In genomic region chr4:83342268-83342970, GRCm38 (mm10) we compare ENCODE assay signal across 14 mouse cellular contexts. TPM values are rescaled to one million over a fixed set of nuclear protein-coding genes. Genes with fewer than 3 reads are reported as not detected.
DNase-seq lines count a peak whose midpoint lies in the region; ATAC-seq and TF ChIP-seq lines count a peak whose summit lies in the region.
"Had no signal": no experiment of that assay in that cellular context is flagged by ENCODE, and none has a peak within 500 bp of the region (broad histone marks: within the 10 kb centered on the region; RNA-seq: fewer than 3 reads in every experiment).

No protein-coding gene starts in this region.

- no peak overlapping the region for H3K4me3 ChIP-seq in lung, embryonic 16.5 days (ENCODE audit: low read length)
- no peak overlapping the region for H3K4me3 ChIP-seq in embryonic fibroblast, embryonic 13.5 days (ENCODE audit: insufficient read depth, low read length)
- no peak overlapping the region for H3K4me3 ChIP-seq in stomach, embryonic 15.5 days (replicated peaks)
- H3K4me3 ChIP-seq: forebrain, embryonic 12.5 days; lung, embryonic 15.5 days; midbrain, embryonic 13.5 days; neural tube, embryonic 15.5 days had no signal

- H3K4me1 ChIP-seq in lung, embryonic 16.5 days (replicated peaks; ENCODE audit: control insufficient read depth, insufficient read depth, low read length): peaks cover 4% of the 10 kb centered on the region; the same call in 1 of the 2 replicates
- H3K4me1 ChIP-seq in embryonic fibroblast, embryonic 13.5 days (ENCODE audit: control insufficient read depth, insufficient read depth, low read length): peaks cover 4% of the 10 kb centered on the region; the same call in 1 of the 2 replicates
- 0 out of 2 replicates have a peak, but pooled peaks cover 3% of the 10 kb centered on the region for H3K4me1 ChIP-seq in stomach, embryonic 15.5 days
- H3K4me1 ChIP-seq: forebrain, embryonic 12.5 days; midbrain, embryonic 13.5 days; neural tube, embryonic 15.5 days had no signal

- H3K27me3 ChIP-seq in lung, embryonic 16.5 days (ENCODE audit: control insufficient read depth, insufficient read depth, low read depth, low read length): no peaks in the 10 kb centered on the region
- no peaks in the 10 kb centered on the region for H3K27me3 ChIP-seq in stomach, embryonic 15.5 days (replicated peaks)
- H3K27me3 ChIP-seq: forebrain, embryonic 12.5 days; lung, embryonic 15.5 days; midbrain, embryonic 13.5 days; neural tube, embryonic 15.5 days had no signal

- H3K27ac ChIP-seq in lung, embryonic 16.5 days (ENCODE audit: low read length): no peak overlapping the region
- peak overlapping the region; percentile 72 for H3K27ac ChIP-seq in embryonic fibroblast, embryonic 13.5 days (ENCODE audit: insufficient read depth, low read length)
- no peak overlapping the region for H3K27ac ChIP-seq in stomach, embryonic 15.5 days
- H3K27ac ChIP-seq: forebrain, embryonic 12.5 days; lung, embryonic 15.5 days; midbrain, embryonic 13.5 days; neural tube, embryonic 15.5 days had no signal

- TF ChIP-seq CTCF in embryonic fibroblast, embryonic 13.5 days (IDR thresholded peaks at IDR 0.05; ENCODE audit: borderline replicate concordance, insufficient read depth, low read length): no peak

- no peak for TF ChIP-seq POLR2A in embryonic fibroblast, embryonic 13.5 days (IDR thresholded peaks at IDR 0.05; ENCODE audit: low read depth, low read length)

- no peaks in the 10 kb centered on the region for H3K9me3 ChIP-seq in lung, embryonic 16.5 days (ENCODE audit: control insufficient read depth, low read length)
- H3K9me3 ChIP-seq in stomach, embryonic 15.5 days: no peaks in the 10 kb centered on the region
- H3K9me3 ChIP-seq: forebrain, embryonic 12.5 days; lung, embryonic 15.5 days; midbrain, embryonic 13.5 days; neural tube, embryonic 15.5 days had no signal

- ATAC-seq in lung, embryonic 16.5 days (ENCODE audit: low read depth): peak; percentile 10; the same call in 1 of the 2 replicates
- ATAC-seq in stomach, embryonic 15.5 days (ENCODE audit: insufficient read depth, low FRiP score, low read depth): 0 out of 2 replicates have a peak, but pooled peaks have one; percentile 27
- no peak for ATAC-seq in erythroid progenitor cell, adult 5-6 weeks (replicated peaks; ENCODE audit: low FRiP score, poor library complexity, severe bottlenecking)
- ATAC-seq: inflammation-experienced regulatory T-cells, adult 6 months; midbrain, embryonic 13.5 days had no signal

- 0 out of 2 replicates have a peak overlapping the region, but pooled peaks have one; percentile 19 for H3K4me2 ChIP-seq in lung, embryonic 16.5 days (ENCODE audit: low read depth, low read length)
- H3K4me2 ChIP-seq in stomach, embryonic 15.5 days: peak overlapping the region; percentile 32
- H3K4me2 ChIP-seq: forebrain, embryonic 12.5 days; lung, embryonic 15.5 days; midbrain, embryonic 13.5 days; neural tube, embryonic 15.5 days had no signal

- WGBS in lung, embryonic 16.5 days: 35% methylated on average over 13 of the region's 14 CpGs
- WGBS in stomach, embryonic 15.5 days: 47% methylated on average over 14 of the region's 14 CpGs

- no peak for DNase-seq in lung, postnatal 10 days
- peak; percentile 67 for DNase-seq in NIH3T3 (ENCODE audit: low read depth)
- no peak for DNase-seq in testis, postnatal 14 days (ENCODE audit: low spot score)
- DNase-seq: cerebellum, adult 18-20 months; gastrocnemius, postnatal 14 days had no signal

- H3K9ac ChIP-seq in lung, embryonic 16.5 days (ENCODE audit: low read length): no peak overlapping the region
- no peak overlapping the region for H3K9ac ChIP-seq in stomach, embryonic 15.5 days
- H3K9ac ChIP-seq: forebrain, embryonic 12.5 days; lung, embryonic 15.5 days; midbrain, embryonic 13.5 days; neural tube, embryonic 15.5 days had no signal

- no peaks in the 10 kb centered on the region for H3K36me3 ChIP-seq in lung, embryonic 16.5 days (ENCODE audit: control insufficient read depth, insufficient read depth, low read length)
- H3K36me3 ChIP-seq in stomach, embryonic 15.5 days: no peaks in the 10 kb centered on the region
- H3K36me3 ChIP-seq: forebrain, embryonic 12.5 days; lung, embryonic 15.5 days; midbrain, embryonic 13.5 days; neural tube, embryonic 15.5 days had no signal

RNA-seq across cellular contexts. Expression of gene Ttc39b, which starts 18.4 kb away (rescaled TPM):
- 3.2 and 4.0 TPM in 2 replicates for polyA plus RNA-seq in lung, embryonic 16.5 days (2015; fragmentation: Nextera tagmentation; extraction: Ambion mirVana)
- 34.6 and 39.5 TPM in 2 replicates for polyA plus RNA-seq in embryonic fibroblast, embryonic 13.5 days (2011; ENCODE audit: insufficient read length, low read depth, missing spikeins)
- 2.2 and 3.3 TPM in 2 replicates for polyA plus RNA-seq in stomach, embryonic 15.5 days (2015; fragmentation: Nextera tagmentation; extraction: Ambion mirVana)
- 0.84 and 1.1 TPM in 2 replicates for total RNA-seq in erythroid progenitor cell, adult 5-6 weeks (2015; ENCODE audit: low replicate concordance)
- 1.0 and 1.4 TPM in 2 replicates for total RNA-seq in erythroid progenitor cell, adult 5-6 weeks (2017; ENCODE audit: low replicate concordance)
